Mouse (Mus musculus) stomach, postnatal 0 days (tissue): Measurements from ENCODE around the gene Acss2. TPM values are rescaled to one million over a fixed set of nuclear protein-coding genes. Genes with fewer than 3 reads are reported as not detected.
"Not testable (repeated sequence)": the region's sequence is repeated elsewhere in the genome, so short reads cannot be mapped to it uniquely, and the experiment has no call there.

ENCODE experiments used
- ATAC-seq: fragments of 200-750 bp; cut with Nextera tagmentation; 2 replicates; pipeline ENCODE4 v1.8.0; 2017; ENCODE audit not compliant: low FRiP score, low TSS enrichment
- DNase-seq: peaks from one replicate; pipeline ENCODE4 v3.0.0-alpha.2; 2016; ENCODE audit warnings: low spot score
- H3K27ac ChIP-seq: fragments of 300-500 bp; sonication (generic); replicated peaks from 2 replicates; pipeline ENCODE4 v1.5.1; 2014; ENCODE audit warnings: mild to moderate bottlenecking, control low read depth
- H3K27me3 ChIP-seq: fragments of 300-500 bp; sonication (generic); 2 replicates; pipeline ENCODE4 v1.6.1; 2014; ENCODE audit warnings: low read length; ENCODE audit not compliant: control insufficient read depth, insufficient read depth
- H3K36me3 ChIP-seq: fragments of 300-500 bp; sonication (generic); 2 replicates; pipeline ENCODE4 v1.6.1; 2014; ENCODE audit warnings: low read length, mixed read lengths; ENCODE audit not compliant: control insufficient read depth, insufficient read depth
- H3K4me1 ChIP-seq: fragments of 300-500 bp; sonication (generic); replicated peaks from 2 replicates; pipeline ENCODE4 v1.6.1; 2014; ENCODE audit warnings: antibody characterized with exemption; ENCODE audit not compliant: control insufficient read depth, insufficient read depth
- H3K4me2 ChIP-seq: fragments of 300-500 bp; sonication (generic); replicated peaks from 2 replicates; pipeline ENCODE4 v1.6.1; 2014; ENCODE audit warnings: low read depth, mild to moderate bottlenecking, control low read depth, moderate library complexity
- H3K4me3 ChIP-seq: fragments of 300-500 bp; sonication (generic); 2 replicates; pipeline ENCODE4 v1.5.1; 2014; ENCODE audit warnings: low read depth, low read length, control low read depth
- H3K9ac ChIP-seq: fragments of 300-500 bp; sonication (generic); 2 replicates; pipeline ENCODE4 v1.6.1; 2014; ENCODE audit warnings: mild to moderate bottlenecking, low read length, control low read depth, mixed read lengths
- H3K9me3 ChIP-seq: fragments of 300-500 bp; sonication (generic); 2 replicates; pipeline ENCODE4 v1.6.1; 2016; ENCODE audit warnings: low read length; ENCODE audit not compliant: control insufficient read depth
- CTCF ChIP-seq: IDR thresholded peaks from 2 replicates; pipeline ENCODE4 v1.5.1; 2016; ENCODE audit warnings: antibody characterized with exemption, low read depth, mild to moderate bottlenecking, moderate library complexity
- EP300 ChIP-seq: optimal IDR thresholded peaks from 2 replicates; pipeline ENCODE3; 2016; ENCODE audit warnings: antibody characterized with exemption
- WGBS: fragments of 180-500 bp; shearing (Covaris S2); extraction: QIAGEN DNeasy Blood & Tissue Kit; methylation state at CpG from one replicate; pipeline ENCODE4 v1.1.7; 2014; 5-methylcytosine and 5-hydroxymethylcytosine counted together
- polyA plus RNA-seq: library from polyadenylated mRNA; unstranded; fragments of >200 nt; fragmentation: Nextera tagmentation; extraction: Ambion mirVana; gene quantifications from 2 replicates; pipeline ENCODE4 v1.2.1, GENCODE M21; 2015

Acss2 gene
- polyA plus RNA-seq, 1 experiment from 2014 or later: 10.3 TPM

- Histone ChIP-seq H3K4me1 (no peaks in the 10 kb centered on the region), H3K9me3 (no peaks in the 10 kb centered on the region), H3K27me3 (no peaks in the 10 kb centered on the region), H3K4me2 (no peak overlapping the region), H3K36me3 (no peaks in the 10 kb centered on the region), H3K4me3 (no peak overlapping the region), H3K27ac (no peak overlapping the region), H3K9ac (no peak overlapping the region)
- ATAC-seq: no peak
- WGBS: 76% methylated on average over 6 of the region's 6 CpGs
- TF ChIP-seq EP300 (no peak), CTCF (no peak)
- DNase-seq: no peak
Measured at GRCm38 (mm10) chr2:155595516-155595915, 77.8 kb downstream of the Acss2 start.

DNA sequence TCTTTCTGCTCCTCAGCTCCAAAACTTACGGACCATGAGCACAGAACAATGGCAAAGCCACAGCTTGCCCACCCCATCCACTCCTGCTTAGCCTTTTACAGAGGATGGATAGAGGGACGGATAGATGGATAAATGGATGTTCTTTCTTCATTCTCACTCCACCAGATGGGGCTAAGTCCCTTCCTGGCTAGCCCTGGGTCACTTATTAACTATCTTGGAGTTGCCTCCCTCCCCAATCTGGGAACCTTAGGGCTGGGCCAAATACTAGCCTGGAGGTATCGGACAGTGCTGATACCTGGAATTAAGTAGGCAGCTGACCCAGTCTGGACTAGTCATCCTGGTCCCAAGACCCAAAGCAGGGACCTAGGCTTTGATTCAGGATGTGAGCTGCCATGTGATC, 86.0 kb downstream of the Acss2 start:
- TF ChIP-seq EP300: no peak
- TF ChIP-seq CTCF: peak; percentile 64
- no peaks in the 10 kb centered on the region for H3K4me1 ChIP-seq
- no peaks in the 10 kb centered on the region for H3K27me3 ChIP-seq
- H3K36me3 ChIP-seq: no peaks in the 10 kb centered on the region
- no peaks in the 10 kb centered on the region for H3K9me3 ChIP-seq
- H3K4me2 ChIP-seq: no peak overlapping the region
- H3K9ac ChIP-seq: no peak overlapping the region
- no peak overlapping the region for H3K4me3 ChIP-seq
- 63% methylated on average over 3 of the region's 3 CpGs for WGBS
- H3K27ac ChIP-seq: no peak overlapping the region
- DNase-seq: no peak
- ATAC-seq: peak; percentile 62; the same call in 1 of the 2 replicates

GRCm38 (mm10) chr2:155604560-155605235, 87.0 kb downstream of the Acss2 start:
- 29% methylated on average over 10 of the region's 10 CpGs for WGBS

DNA sequence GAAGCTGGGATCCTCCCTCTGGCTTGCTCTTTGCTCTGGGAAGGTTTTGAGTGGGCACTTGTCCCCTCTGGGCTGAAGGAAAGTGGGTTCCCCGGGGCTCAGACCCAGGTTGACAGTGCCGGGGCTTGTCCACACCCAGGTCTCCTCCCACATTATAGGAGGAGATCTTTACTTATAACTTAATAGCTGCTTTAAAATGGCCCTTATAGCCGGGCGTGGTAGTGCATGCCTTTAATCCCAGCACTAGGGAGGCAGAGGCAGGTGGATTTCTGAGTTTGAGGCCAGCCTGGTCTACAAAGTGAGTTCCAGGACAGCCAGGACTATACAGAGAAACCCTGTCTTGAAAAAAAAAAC, 87.5 kb downstream of the Acss2 start:
- not testable (repeated sequence) for H3K4me2 ChIP-seq, H3K36me3 ChIP-seq, H3K4me1 ChIP-seq, H3K27me3 ChIP-seq, H3K4me3 ChIP-seq, ATAC-seq, H3K27ac ChIP-seq, DNase-seq, H3K9ac ChIP-seq, H3K9me3 ChIP-seq
- WGBS: 69% methylated on average over 4 of the region's 4 CpGs

More at GRCm38 (mm10) chr2:155604560-155605235, 87.0 kb downstream of the Acss2 start:
- Histone ChIP-seq H3K27me3 (no peaks in the 10 kb centered on the region), H3K4me1 (no peaks in the 10 kb centered on the region), H3K27ac (no peak overlapping the region), H3K4me2 (no peak overlapping the region), H3K4me3 (no peak overlapping the region), H3K36me3 (no peaks in the 10 kb centered on the region), H3K9me3 (no peaks in the 10 kb centered on the region), H3K9ac (peak overlapping the region; percentile 13; the same call in 1 of the 2 replicates)
- TF ChIP-seq CTCF: no peak
- TF ChIP-seq EP300: no peak
- no peak for DNase-seq
- ATAC-seq: no peak

DNA sequence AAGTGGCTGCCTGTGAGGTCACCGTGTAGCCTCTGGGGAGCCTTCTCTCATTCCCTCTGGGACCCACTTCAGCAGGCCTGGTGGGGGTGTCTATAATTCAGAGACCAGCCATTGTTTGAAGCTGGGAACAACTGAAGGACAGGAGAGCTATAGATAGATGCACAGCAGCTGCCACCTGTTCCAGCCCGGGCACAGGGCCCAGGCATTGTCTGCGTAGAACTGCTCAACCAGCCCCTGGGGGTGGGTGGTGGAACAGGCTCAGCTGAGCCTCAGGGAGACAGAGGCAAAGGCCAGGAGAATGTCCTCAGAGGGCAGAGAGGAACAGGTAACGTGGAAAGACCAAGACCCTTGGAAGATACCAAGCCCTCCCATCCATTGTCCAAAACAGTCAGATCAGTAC, 88.6 kb downstream of the Acss2 start:
- DNase-seq (no peak), ATAC-seq (no peak)

DNA sequence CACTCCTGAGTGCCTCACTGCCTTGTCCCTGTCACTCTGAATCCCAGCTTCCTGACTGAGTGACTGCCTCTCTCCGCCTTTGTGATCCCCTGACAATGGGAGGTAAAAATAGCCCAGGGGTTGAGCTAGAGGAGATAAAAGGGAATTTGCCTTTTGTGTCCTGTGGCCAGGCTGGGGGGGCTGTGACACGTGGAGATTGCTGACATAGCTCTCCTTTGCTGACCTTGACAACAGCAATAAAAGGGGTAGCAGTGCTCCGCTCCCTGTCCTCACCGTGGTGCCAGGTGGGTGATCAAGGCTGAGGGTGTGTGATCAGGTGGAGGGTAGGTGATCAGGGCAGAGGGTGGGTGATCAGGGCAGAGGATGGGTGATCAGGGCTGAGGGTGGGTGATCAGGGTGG, 93.2 kb downstream of the Acss2 start, which contains the start of gene Myh7b:
Gene Myh7b (plus strand): TSS at position 235 of the 400 bp plus-strand sequence.
- Histone ChIP-seq H3K4me1 (peaks cover 3% of the 10 kb centered on the region), H3K4me3 (no peak within 1 kb of the TSS), H3K9me3 (no peaks in the 10 kb centered on the region), H3K27ac (no peak within 1 kb of the TSS), H3K4me2 (no peak within 1 kb of the TSS), H3K36me3 (no peaks in the 10 kb centered on the region), H3K27me3 (no peaks in the 10 kb centered on the region), H3K9ac (no peak within 1 kb of the TSS)
- ATAC-seq (no peak), DNase-seq (no peak)
- TF ChIP-seq EP300 (no peak), CTCF (no peak)
- WGBS: 49% methylated on average over 4 of the region's 4 CpGs

More for the DNA sequence above, 88.6 kb downstream of the Acss2 start:
- Histone ChIP-seq H3K9ac (no peak overlapping the region), H3K4me2 (no peak overlapping the region), H3K9me3 (no peaks in the 10 kb centered on the region), H3K4me3 (no peak overlapping the region), H3K27ac (no peak overlapping the region), H3K27me3 (no peaks in the 10 kb centered on the region), H3K4me1 (no peaks in the 10 kb centered on the region), H3K36me3 (no peaks in the 10 kb centered on the region)
- 82% methylated on average over 4 of the region's 4 CpGs for WGBS
- TF ChIP-seq CTCF (no peak), EP300 (no peak)
